Mouse (Mus musculus): ENCODE data around the gene Tcf12.

Gene Tcf12

DNA sequence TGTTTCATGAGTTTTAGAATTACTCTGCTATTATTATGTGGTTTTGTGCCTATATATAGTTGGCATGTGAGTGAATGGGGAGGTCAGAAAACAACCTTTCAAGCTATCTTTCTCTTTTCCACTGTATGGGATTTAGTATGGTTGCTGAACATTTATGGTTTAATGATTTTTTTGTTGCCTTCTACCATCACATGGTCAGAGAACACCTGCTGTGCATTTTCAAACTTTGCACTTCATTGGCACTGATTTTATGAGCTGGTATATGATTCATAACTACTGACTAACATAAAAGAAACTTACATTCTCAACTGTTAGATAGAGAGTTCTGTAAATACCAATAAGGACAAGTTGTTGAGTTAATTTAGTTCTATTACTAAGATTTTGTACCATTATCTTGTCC is 171.7 kb downstream of the Tcf12 start:
- in situ Hi-C loops (cut with MboI; ENCODE audit: low pct_unique_long_range_greater_than_20kb in 1 of 2, low sequenced_read_pairs in 2 of 2, unreplicated experiment in 1 of 2) = no loop called here

DNA sequence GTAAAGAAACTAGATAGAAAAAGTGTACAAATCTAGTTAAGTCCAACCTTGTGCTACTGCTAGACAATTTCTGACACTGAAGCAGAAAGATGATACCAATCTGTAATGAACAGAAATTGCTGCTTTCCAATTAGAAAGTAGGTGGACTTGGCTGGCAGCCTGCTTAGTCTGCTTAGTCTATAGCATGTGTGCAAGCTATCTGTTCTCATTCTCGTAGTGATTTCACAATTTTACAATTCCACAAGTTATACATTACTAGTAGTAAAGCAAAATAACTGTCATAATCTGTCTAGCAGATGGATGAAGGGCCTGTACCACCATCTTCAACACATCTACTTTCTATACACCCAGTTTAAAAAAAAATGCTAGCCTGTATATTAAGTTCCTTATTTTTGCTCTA is 175.5 kb downstream of the Tcf12 start:
- in situ Hi-C loops (cut with MboI; ENCODE audit: low pct_unique_long_range_greater_than_20kb in 1 of 2, low sequenced_read_pairs in 2 of 2, unreplicated experiment in 1 of 2) = no loop called here

GRCm38 (mm10) chr9:71934833-71935232 is 176.8 kb downstream of the Tcf12 start:
- in situ Hi-C loops (cut with MboI; ENCODE audit: low pct_unique_long_range_greater_than_20kb in 1 of 2, low sequenced_read_pairs in 2 of 2, unreplicated experiment in 1 of 2) = no loop called here

- in situ Hi-C loops (cut with MboI; ENCODE audit: low pct_unique_long_range_greater_than_20kb in 1 of 2, low sequenced_read_pairs in 2 of 2, unreplicated experiment in 1 of 2) = no loop called here
Observed at GRCm38 (mm10) chr9:71931965-71932364, 179.7 kb downstream of the Tcf12 start.

- in situ Hi-C loops (cut with MboI; ENCODE audit: low pct_unique_long_range_greater_than_20kb in 1 of 2, low sequenced_read_pairs in 2 of 2, unreplicated experiment in 1 of 2) = no loop called here
Observed at GRCm38 (mm10) chr9:71931358-71931715, 180.3 kb downstream of the Tcf12 start.

DNA sequence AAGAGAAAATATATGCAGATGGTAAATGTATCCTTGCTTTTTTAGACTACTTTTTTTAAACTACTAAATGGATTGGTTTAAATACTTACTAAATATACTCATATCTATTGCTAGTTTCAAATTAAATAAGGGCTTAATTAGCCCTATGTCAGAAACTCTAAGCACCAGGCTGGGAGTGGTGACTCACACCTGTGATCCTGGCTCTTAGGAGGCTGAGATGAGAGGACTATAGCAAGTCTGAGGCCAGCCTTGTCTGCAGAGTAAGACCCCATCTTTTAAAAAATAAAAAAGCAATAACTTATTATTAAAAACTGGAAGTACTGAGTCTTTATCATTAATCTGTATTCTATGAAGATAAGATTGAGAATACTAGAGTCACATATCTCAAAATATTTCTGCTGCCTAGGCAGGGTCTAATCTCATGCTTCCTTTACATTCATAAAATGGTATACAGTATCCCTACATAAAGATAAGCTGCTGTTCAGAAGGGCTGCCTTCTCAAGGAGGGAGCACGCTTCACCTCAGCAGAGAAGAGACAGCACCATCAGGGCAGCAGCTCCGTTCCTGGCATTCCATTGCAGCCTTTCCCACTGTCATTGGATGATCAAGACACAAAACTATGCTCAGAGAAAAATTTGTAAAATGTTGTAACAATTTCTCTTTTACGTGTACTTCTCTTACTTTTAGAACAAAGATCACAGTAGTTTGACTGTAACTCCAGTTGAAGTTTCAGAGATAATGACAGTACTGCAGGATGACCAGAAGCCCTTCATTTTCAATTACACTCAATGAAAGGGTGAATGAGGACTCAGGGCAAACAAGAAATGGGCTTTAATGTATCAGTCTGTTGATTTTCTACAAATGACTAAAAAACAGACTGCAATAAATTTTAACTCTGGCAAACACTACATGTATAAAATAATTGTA is 181.0 kb downstream of the Tcf12 start:
- in situ Hi-C loops (cut with MboI; ENCODE audit: low pct_unique_long_range_greater_than_20kb in 1 of 2, low sequenced_read_pairs in 2 of 2, unreplicated experiment in 1 of 2) = no loop called here

DNA sequence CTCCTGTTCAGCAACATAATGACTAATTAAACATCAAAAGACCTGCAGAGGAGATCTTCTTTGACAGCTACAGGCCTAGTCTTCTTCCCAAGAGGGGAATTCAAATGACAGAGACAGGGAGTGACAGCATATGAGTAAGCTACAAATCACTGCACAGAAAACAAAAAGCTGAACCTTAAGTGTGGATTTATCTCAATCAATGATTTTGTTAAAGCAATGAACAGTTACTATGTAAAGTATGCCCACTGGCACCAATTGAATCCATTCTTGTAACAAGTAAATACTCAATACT is 195.1 kb downstream of the Tcf12 start:
- in situ Hi-C loops (cut with MboI; ENCODE audit: low pct_unique_long_range_greater_than_20kb in 1 of 2, low sequenced_read_pairs in 2 of 2, unreplicated experiment in 1 of 2) = no loop called here

GRCm38 (mm10) chr9:71915871-71916661 is 195.6 kb downstream of the Tcf12 start:
- in situ Hi-C loops (cut with MboI; ENCODE audit: low pct_unique_long_range_greater_than_20kb in 1 of 2, low sequenced_read_pairs in 2 of 2, unreplicated experiment in 1 of 2) = no loop called here

DNA sequence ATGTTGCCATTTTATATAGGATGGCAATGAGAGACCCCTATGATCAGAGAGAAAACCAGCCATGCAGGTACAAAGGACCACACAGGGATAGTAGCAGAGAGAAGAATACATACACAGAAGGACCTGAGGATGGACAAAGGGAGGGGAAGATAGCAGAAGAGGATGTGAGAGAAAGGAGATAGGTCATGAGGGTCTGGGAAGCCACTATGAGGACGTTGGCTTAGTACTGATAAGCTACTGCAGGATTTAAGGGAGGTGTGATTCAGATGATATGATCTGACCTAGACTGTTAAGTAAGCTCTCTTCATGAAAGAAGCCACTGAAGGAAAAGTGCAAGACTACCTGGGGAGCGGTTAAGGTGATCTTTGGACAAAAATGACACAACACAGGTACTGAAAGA is 205.1 kb downstream of the Tcf12 start:
- in situ Hi-C loops (cut with MboI; ENCODE audit: low pct_unique_long_range_greater_than_20kb in 1 of 2, low sequenced_read_pairs in 2 of 2, unreplicated experiment in 1 of 2) = no loop called here

GRCm38 (mm10) chr9:71898852-71899251 is 212.8 kb downstream of the Tcf12 start:
- in situ Hi-C loops (cut with MboI; ENCODE audit: low pct_unique_long_range_greater_than_20kb in 1 of 2, low sequenced_read_pairs in 2 of 2, unreplicated experiment in 1 of 2) = no loop called here

- in situ Hi-C loops (cut with MboI; ENCODE audit: low pct_unique_long_range_greater_than_20kb in 1 of 2, low sequenced_read_pairs in 2 of 2, unreplicated experiment in 1 of 2) = no loop called here
Observed at GRCm38 (mm10) chr9:71897399-71897798, 214.3 kb downstream of the Tcf12 start.

DNA sequence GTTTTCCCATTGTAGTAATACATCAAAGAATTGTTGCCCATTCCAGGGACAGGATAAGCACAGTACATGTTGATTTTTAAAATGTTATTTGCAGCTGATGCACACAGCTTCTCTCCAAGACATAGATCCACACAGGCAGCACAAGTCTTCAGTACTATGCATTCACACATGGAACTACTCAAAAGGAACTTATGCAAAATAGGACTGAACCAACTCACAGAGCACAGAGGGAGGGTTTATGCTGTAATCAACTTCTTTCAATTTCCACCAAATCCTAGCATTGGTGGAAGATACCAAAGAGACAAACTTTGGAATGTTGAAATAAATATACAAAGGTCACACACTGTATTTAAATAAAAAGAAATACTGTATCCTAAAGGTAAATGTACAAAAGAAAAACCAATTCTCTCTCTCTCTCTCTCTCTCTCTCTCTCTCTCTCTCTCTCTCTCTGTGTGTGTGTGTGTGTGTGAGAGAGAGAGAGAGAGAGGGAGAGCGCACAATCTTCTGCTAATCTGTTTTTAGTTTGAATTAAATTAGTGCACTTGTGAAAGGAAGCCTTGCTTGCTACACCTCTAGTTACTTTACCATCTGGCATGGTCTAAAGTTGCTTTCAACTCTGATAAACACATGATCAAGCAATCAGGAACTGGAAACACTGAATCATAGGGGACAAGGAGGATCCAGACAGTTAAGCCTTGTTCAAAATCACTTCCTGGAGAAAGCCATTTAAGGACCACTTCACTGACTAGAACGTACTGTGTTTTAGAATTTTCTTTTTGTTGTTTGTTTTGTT is 215.5 kb downstream of the Tcf12 start:
- in situ Hi-C loops (cut with MboI; ENCODE audit: low pct_unique_long_range_greater_than_20kb in 1 of 2, low sequenced_read_pairs in 2 of 2, unreplicated experiment in 1 of 2) = no loop called here

- in situ Hi-C loops (cut with MboI; ENCODE audit: low pct_unique_long_range_greater_than_20kb in 1 of 2, low sequenced_read_pairs in 2 of 2, unreplicated experiment in 1 of 2) = no loop called here
Observed at GRCm38 (mm10) chr9:71895291-71895690, 216.4 kb downstream of the Tcf12 start.

DNA sequence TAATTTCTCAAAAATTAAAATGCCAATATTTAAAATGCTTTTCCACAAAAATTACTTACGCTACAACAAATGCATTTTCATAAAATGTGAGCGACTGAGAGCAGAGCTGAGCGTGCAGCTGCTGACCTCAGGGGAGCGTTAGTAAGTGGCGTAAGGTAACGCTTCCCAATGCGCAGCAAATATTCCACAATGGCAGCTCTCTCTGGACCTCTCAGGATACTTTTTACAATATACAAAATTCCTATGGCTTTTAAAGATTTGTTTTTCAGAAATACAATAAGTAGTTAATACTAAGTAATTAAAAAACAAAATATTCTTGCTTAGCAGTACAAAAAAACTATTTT is 216.8 kb downstream of the Tcf12 start:
- in situ Hi-C loops (cut with MboI; ENCODE audit: low pct_unique_long_range_greater_than_20kb in 1 of 2, low sequenced_read_pairs in 2 of 2, unreplicated experiment in 1 of 2) = no loop called here

DNA sequence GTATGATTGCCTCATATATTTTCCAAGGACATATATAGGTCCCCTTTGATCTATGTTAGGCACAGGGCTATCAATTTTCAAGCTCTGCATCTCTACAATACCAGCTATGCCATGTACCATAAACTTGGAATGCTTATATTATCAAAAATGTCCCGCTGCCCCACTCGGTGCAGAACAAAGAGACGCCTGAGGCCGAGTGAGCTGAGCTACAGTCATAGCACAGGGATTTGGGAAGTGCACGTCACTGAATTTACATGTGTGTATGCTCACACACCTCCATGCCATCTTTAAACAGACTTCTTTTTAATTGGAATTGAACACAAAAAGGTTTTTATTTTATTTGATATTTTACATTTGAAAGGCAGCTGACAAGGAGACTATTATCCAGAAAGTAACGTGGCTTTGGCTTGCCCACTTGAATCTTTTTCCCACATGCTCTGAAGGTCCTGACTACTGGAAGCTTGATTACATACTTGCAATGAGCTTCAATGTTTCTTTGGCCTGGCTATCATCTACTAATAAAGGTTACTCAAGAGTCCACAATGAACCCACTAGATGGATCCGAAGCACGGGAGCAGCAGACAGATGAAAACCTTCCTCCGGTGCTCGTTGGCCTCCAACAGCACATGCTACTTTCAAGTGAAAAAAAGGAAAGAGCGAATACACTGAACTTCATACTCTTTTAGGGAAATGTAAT is 217.3 kb downstream of the Tcf12 start:
- in situ Hi-C loops (cut with MboI; ENCODE audit: low pct_unique_long_range_greater_than_20kb in 1 of 2, low sequenced_read_pairs in 2 of 2, unreplicated experiment in 1 of 2) = no loop called here

- in situ Hi-C loops (cut with MboI; ENCODE audit: low pct_unique_long_range_greater_than_20kb in 1 of 2, low sequenced_read_pairs in 2 of 2, unreplicated experiment in 1 of 2) = no loop called here
Observed at GRCm38 (mm10) chr9:71888450-71888849, 223.2 kb downstream of the Tcf12 start.

DNA sequence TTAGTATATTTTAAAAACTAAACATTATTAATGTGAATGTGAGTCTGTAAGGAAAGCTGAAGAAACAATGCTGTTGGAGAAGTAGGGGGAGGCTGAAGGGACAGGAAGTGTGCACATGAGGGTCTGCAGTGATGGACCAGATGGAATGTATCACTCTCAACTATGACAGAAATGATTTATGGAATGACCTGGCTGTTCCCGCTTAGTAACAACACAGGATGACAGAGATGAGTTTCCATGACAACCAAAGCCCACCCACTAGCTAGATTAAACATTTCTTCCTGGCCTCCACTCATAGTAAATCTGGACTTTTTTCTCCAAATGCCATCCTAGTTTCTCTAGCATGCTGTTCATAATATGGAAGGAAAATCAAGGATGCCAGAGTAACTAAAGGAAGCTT is 231.0 kb downstream of the Tcf12 start:
- in situ Hi-C loops (cut with MboI; ENCODE audit: low pct_unique_long_range_greater_than_20kb in 1 of 2, low sequenced_read_pairs in 2 of 2, unreplicated experiment in 1 of 2) = no loop called here

- in situ Hi-C loops (cut with MboI; ENCODE audit: low pct_unique_long_range_greater_than_20kb in 1 of 2, low sequenced_read_pairs in 2 of 2, unreplicated experiment in 1 of 2) = no loop called here
Observed at GRCm38 (mm10) chr9:71879972-71880371, 231.7 kb downstream of the Tcf12 start.

DNA sequence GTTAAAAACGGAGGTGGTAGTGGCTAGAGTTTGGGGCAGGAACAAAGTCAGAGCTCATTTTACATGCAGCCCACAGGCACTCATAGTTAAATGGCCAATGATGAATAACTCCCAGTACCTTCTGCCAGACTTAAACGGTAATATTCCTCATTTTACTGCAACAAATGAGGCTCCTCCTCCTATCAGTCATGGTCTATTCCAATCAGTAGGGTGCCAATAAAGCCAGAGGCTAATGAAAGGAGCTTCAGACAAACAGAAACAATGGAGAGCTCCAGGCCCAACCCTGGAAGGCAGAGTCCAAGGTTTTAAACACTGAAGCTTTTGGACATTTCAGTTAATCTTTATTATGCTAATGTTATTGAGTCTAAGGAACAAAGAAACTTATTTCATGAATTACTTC is 232.3 kb downstream of the Tcf12 start:
- in situ Hi-C loops (cut with MboI; ENCODE audit: low pct_unique_long_range_greater_than_20kb in 1 of 2, low sequenced_read_pairs in 2 of 2, unreplicated experiment in 1 of 2) = no loop called here
